Comparison of ENCODE assay signal across 15 mouse cellular contexts in genomic region chr5:89211057-89211456, GRCm38 (mm10).
"Had no signal": no experiment of that assay in that cellular context is flagged by ENCODE, and none has a peak within 500 bp of the region (broad histone marks: within the 10 kb centered on the region; RNA-seq: fewer than 3 reads in every experiment).

No protein-coding gene starts in this region.

- DNase-seq: retina, postnatal 1 day; right cerebral cortex, adult 18-20 months; right cerebral cortex, postnatal 14 days; right cerebral cortex, postnatal 25 days; right cerebral cortex, postnatal 4 days; spleen, adult 18-20 months; thymus, adult 18-20 months; thymus, postnatal 14 days; thymus, postnatal 25 days; thymus, postnatal 36 days; thymus, postnatal 4 days had no signal

- H3K4me1 ChIP-seq: neural tube, embryonic 12.5 days; neural tube, embryonic 13.5 days; neural tube, embryonic 15.5 days; stomach, embryonic 15.5 days had no signal

- H3K27ac ChIP-seq: neural tube, embryonic 12.5 days; neural tube, embryonic 13.5 days; neural tube, embryonic 15.5 days; stomach, embryonic 15.5 days had no signal

- H3K4me3 ChIP-seq: neural tube, embryonic 12.5 days; neural tube, embryonic 13.5 days; neural tube, embryonic 15.5 days; stomach, embryonic 15.5 days had no signal

- H3K36me3 ChIP-seq: neural tube, embryonic 12.5 days; neural tube, embryonic 13.5 days; neural tube, embryonic 15.5 days; stomach, embryonic 15.5 days had no signal

- H3K9me3 ChIP-seq: neural tube, embryonic 12.5 days; neural tube, embryonic 13.5 days; neural tube, embryonic 15.5 days; stomach, embryonic 15.5 days had no signal

- H3K27me3 ChIP-seq: neural tube, embryonic 12.5 days; neural tube, embryonic 13.5 days; neural tube, embryonic 15.5 days; stomach, embryonic 15.5 days had no signal

- H3K4me2 ChIP-seq: neural tube, embryonic 12.5 days; neural tube, embryonic 13.5 days; neural tube, embryonic 15.5 days; stomach, embryonic 15.5 days had no signal

- H3K9ac ChIP-seq: neural tube, embryonic 12.5 days; neural tube, embryonic 13.5 days; neural tube, embryonic 15.5 days; stomach, embryonic 15.5 days had no signal
